Mouse (Mus musculus): ENCODE data around the gene Dhcr7.

The Dhcr7 gene

DNA sequence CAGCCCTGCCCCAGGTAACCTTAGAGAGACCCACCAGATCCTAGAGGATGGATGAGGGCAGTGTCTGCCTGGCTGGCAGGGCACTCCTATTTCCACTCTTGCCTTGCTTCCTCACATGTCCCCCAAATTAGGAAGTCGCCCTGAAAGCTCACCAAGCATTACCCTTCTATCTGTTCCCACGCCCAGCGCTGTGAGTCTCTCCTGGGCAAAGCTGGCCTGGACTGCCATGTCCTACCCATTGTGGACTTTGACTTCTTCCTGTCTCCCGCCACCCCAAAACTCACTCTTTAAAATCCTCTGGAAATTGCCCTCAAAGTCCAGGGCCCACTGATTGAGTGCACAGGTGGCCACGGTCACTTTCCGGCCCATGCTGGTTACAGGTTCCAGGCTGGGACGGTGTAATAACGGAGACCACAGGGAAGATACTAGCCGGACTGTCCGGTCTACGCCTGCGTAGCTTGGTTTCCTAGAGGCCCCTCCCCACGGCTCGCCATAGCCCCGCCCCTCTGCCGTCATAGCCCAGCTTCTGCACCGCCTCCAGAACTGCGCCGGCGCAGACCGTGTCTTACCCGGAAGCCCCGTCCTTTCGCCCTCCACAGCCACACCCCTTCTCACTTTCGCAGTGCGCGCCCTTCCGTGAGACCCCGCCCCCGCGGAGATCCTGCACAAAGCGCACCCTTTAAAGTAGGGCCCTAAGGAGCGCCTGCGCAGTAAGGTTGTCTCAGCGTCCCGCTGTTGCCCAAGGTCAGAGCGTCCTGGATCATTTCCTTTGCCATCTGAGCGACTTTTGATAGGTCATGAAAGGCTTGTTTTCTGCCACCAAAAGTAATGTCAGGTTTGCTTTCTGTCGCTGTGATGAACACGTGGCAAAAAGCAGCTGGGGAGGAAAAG lies at the start of gene Dhcr7, which contains the start of gene Nadsyn1:
TSS of gene Dhcr7 (plus strand) at position 771 of the 891 bp plus-strand sequence.
TSS of gene Nadsyn1 (minus strand) at position 475 of the 891 bp plus-strand sequence.
- H3K9me3 ChIP-seq (ENCODE audit: low read length), result no peaks in the 10 kb centered on the region
- H3K36me3 ChIP-seq (ENCODE audit: insufficient read depth, low read length), result peaks cover 12% of the 10 kb centered on the region
- H3K4me3 ChIP-seq (replicated peaks; ENCODE audit: low read length), result peak within 1 kb of the TSS; percentile 88
- H3K4me1 ChIP-seq (replicated peaks; ENCODE audit: low read depth, low read length), result peaks cover 24% of the 10 kb centered on the region
- H3K27me3 ChIP-seq (ENCODE audit: insufficient read depth, low read length), result no peaks in the 10 kb centered on the region
- TF ChIP-seq NANOG (IDR thresholded peaks at IDR 0.05; ENCODE audit: borderline replicate concordance, low read length) (no peak), POU5F1 (IDR thresholded peaks at IDR 0.05; ENCODE audit: borderline replicate concordance, low read length) (no peak), CTCF (conservative IDR thresholded peaks at IDR 0.05; ENCODE audit: low read length) (no peak)

DNA sequence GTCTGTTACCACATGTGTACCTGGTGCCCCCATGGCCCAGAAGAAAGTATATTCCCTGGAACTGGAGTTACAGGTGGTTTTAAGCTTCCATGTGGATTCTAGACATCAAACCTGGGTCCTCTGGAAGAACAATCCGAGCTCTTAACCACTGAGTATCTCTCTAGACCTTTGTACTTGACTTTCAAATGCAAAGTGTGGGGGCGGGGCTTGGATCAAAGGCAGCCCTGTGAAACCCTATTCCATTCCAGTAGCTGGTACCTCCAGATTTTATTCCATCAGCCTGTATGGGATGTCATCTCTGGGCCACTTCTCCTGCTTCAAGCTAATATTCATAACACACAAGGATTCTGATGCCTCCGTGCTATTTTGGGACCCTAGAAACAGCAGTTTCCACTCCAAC lies 46.8 kb upstream of the Dhcr7 start:
- no peak overlapping the region for H3K4me3 ChIP-seq (replicated peaks; ENCODE audit: low read length)
- no peaks in the 10 kb centered on the region for H3K36me3 ChIP-seq (ENCODE audit: insufficient read depth, low read length)
- H3K4me1 ChIP-seq (replicated peaks; ENCODE audit: low read depth, low read length), result peaks cover 17% of the 10 kb centered on the region
- no peak for TF ChIP-seq CTCF (conservative IDR thresholded peaks at IDR 0.05; ENCODE audit: low read length)
- TF ChIP-seq POU5F1 (IDR thresholded peaks at IDR 0.05; ENCODE audit: borderline replicate concordance, low read length), result no peak
- TF ChIP-seq NANOG (IDR thresholded peaks at IDR 0.05; ENCODE audit: borderline replicate concordance, low read length), result no peak; the same call in 1 of the 2 replicates
- peaks cover 4% of the 10 kb centered on the region; the same call in 1 of the 2 replicates for H3K9me3 ChIP-seq (ENCODE audit: low read length)
- H3K27me3 ChIP-seq (ENCODE audit: insufficient read depth, low read length), result peaks cover 48% of the 10 kb centered on the region

DNA sequence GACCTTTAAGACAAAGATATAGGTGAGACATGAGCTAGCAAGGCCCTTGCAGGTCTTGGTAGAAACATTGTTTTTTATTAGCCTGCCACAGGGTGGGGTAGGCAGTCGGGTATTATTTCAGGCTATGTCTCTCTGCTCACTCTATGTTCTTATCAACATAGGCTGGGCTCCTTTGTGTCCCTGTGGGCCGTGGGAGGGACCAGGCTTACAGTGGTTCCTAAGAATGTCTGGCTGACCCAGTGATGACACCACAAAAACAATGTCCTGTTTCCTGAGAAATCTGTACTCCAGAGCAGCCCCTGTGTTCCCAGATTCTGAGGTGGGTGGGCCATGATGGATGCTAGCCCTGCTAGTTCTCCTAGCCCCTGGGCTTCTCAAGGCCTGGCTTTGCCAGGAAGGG lies 45.6 kb upstream of the Dhcr7 start:
- H3K9me3 ChIP-seq (ENCODE audit: low read length), result peaks cover under 1% of the 10 kb centered on the region; the same call in 1 of the 2 replicates
- TF ChIP-seq POU5F1 (IDR thresholded peaks at IDR 0.05; ENCODE audit: borderline replicate concordance, low read length) (no peak), CTCF (conservative IDR thresholded peaks at IDR 0.05; ENCODE audit: low read length) (no peak)
- H3K36me3 ChIP-seq (ENCODE audit: insufficient read depth, low read length), result no peaks in the 10 kb centered on the region
- no peak overlapping the region for H3K4me3 ChIP-seq (replicated peaks; ENCODE audit: low read length)
- H3K27me3 ChIP-seq (ENCODE audit: insufficient read depth, low read length), result peaks cover 60% of the 10 kb centered on the region
- H3K4me1 ChIP-seq (replicated peaks; ENCODE audit: low read depth, low read length), result peaks cover 21% of the 10 kb centered on the region

DNA sequence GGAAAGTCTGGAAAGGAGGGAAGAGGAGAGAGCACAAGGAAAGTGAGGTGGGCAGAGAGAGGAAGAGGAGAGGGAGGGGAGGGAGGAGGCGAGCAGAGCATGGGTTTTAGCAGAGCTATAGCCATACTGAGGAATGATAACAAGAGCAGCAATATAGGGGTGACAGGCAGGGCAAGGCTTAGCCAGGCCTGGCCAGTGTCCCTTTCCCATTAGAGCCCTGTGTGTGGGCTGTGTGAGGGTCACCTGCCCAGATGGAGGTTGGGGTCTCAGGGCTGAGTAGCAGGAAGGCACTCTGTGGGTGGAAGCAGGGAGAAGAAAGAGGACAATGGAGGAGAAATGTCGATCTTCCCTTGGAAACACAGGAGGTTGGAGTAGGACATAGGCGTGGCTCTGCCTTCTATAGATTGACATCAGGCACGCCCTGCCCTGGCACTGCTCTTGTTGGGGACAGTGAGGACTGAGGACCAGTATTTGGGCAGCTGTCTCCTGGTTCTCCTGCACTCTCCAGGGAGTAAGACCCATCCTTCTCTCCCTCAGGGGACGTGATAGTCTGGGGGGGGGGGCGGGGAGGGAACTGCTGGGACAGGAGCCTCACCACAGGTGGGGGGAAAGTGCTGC lies 39.5 kb upstream of the Dhcr7 start:
- TF ChIP-seq NANOG (IDR thresholded peaks at IDR 0.05; ENCODE audit: borderline replicate concordance, low read length) (no peak), POU5F1 (IDR thresholded peaks at IDR 0.05; ENCODE audit: borderline replicate concordance, low read length) (no peak), CTCF (conservative IDR thresholded peaks at IDR 0.05; ENCODE audit: low read length) (no peak)
- H3K4me3 ChIP-seq (replicated peaks; ENCODE audit: low read length), result peak overlapping the region; percentile 71
- H3K9me3 ChIP-seq (ENCODE audit: low read length), result no peaks in the 10 kb centered on the region
- peaks cover 38% of the 10 kb centered on the region for H3K4me1 ChIP-seq (replicated peaks; ENCODE audit: low read depth, low read length)
- H3K36me3 ChIP-seq (ENCODE audit: insufficient read depth, low read length), result no peaks in the 10 kb centered on the region
- peaks cover 74% of the 10 kb centered on the region for H3K27me3 ChIP-seq (ENCODE audit: insufficient read depth, low read length)

DNA sequence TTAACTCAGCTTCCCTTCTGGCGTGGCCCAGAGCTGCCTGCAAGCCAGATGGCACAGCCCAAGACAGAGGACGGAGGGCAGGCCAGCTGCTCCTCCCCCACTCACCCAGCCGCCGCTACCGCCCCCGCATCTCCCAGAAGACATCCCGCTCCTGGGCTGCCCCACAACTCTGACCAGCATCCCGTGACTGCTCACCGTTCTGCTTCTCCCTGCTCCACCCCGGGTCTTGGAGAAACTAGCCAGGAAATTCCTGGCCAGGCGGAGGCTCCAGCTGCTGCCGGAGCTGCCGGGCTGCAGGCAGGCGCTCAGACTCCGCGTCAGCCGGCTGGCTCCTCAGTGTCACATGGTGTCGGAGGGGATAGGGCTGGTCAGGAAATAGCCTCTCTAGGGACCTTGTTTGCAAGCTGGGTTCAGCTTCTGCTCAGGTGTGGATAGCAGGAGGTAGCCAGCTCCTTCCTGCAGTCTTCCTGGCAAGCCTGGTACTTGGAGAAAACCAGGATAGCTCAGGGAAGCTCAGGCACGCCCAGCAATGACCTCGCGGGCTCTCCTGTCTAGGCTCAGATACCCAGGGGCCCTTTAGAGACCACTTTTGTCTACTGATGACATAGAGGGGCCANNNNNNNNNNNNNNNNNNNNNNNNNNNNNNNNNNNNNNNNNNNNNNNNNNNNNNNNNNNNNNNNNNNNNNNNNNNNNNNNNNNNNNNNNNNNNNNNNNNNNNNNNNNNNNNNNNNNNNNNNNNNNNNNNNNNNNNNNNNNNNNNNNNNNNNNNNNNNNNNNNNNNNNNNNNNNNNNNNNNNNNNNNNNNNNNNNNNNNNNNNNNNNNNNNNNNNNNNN lies 38.7 kb upstream of the Dhcr7 start, which contains the start of gene Mrgpre:
TSS of gene Mrgpre (minus strand) at position 505 of the 834 bp plus-strand sequence.
- Histone ChIP-seq H3K4me3 (replicated peaks; ENCODE audit: low read length) (peak within 1 kb of the TSS; percentile 71), H3K27me3 (ENCODE audit: insufficient read depth, low read length) (peaks cover 73% of the 10 kb centered on the region), H3K36me3 (ENCODE audit: insufficient read depth, low read length) (no peaks in the 10 kb centered on the region), H3K9me3 (ENCODE audit: low read length) (no peaks in the 10 kb centered on the region), H3K4me1 (replicated peaks; ENCODE audit: low read depth, low read length) (peaks cover 38% of the 10 kb centered on the region)
- TF ChIP-seq POU5F1 (IDR thresholded peaks at IDR 0.05; ENCODE audit: borderline replicate concordance, low read length) (no peak), CTCF (conservative IDR thresholded peaks at IDR 0.05; ENCODE audit: low read length) (no peak), NANOG (IDR thresholded peaks at IDR 0.05; ENCODE audit: borderline replicate concordance, low read length) (no peak)

DNA sequence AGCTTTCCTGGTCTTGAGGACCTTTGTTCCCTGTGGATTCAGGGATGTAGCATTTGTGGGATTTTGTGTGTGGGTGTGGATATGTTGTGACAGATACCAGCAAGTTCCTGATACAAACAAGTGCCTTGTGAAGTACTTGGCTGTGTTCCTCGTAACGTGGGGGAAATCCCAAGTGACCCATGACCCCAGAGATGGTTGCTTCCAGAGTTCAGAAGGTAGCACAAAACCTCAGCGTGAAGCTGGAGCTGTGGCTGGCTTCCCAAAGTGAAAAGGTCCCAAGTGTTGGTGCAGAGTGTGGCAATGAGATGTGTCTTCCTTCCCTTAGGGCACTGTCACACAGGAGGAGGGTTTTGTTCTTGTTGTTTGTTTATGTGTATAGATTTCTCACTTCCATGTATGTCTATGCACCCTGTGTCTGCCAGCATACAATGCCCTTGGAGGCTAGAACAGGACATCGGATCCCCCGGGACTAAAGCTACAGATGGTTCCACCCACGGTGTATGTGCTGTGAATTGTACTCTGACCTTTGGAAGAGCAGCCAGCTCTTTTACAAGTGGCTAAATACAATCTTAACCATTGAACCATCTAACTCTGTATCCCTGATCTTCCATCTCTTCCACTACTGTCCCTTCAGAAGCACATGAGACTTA lies 30.5 kb upstream of the Dhcr7 start:
- Histone ChIP-seq H3K27me3 (ENCODE audit: insufficient read depth, low read length) (peaks cover 18% of the 10 kb centered on the region), H3K4me3 (replicated peaks; ENCODE audit: low read length) (no peak overlapping the region), H3K36me3 (ENCODE audit: insufficient read depth, low read length) (peaks cover 21% of the 10 kb centered on the region), H3K4me1 (replicated peaks; ENCODE audit: low read depth, low read length) (no peaks in the 10 kb centered on the region), H3K9me3 (ENCODE audit: low read length) (peaks cover 7% of the 10 kb centered on the region)
- no peak for TF ChIP-seq NANOG (IDR thresholded peaks at IDR 0.05; ENCODE audit: borderline replicate concordance, low read length)
- TF ChIP-seq CTCF (conservative IDR thresholded peaks at IDR 0.05; ENCODE audit: low read length), result no peak
- TF ChIP-seq POU5F1 (IDR thresholded peaks at IDR 0.05; ENCODE audit: borderline replicate concordance, low read length), result no peak

DNA sequence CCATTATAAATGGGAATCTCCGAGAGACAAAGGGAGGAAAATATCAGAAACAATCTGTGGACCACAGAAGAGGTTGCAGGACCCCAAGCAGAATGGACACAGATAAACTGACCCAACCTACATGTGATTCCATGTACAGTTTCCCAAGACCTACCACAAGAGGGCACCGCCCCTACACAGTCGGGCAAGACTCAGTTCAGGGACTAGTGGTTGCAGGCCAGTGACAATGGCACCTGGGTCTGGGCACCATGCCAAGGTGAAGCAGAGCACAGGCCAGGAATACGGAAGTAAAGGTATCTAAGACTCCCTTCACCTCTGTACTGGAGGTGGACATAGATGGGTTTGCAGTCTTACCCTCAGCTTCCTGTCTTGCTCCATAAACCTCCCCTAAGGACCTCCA lies 29.8 kb upstream of the Dhcr7 start:
- Histone ChIP-seq H3K9me3 (ENCODE audit: low read length) (peaks cover 7% of the 10 kb centered on the region), H3K4me3 (replicated peaks; ENCODE audit: low read length) (no peak overlapping the region), H3K36me3 (ENCODE audit: insufficient read depth, low read length) (peaks cover 27% of the 10 kb centered on the region), H3K4me1 (replicated peaks; ENCODE audit: low read depth, low read length) (no peaks in the 10 kb centered on the region), H3K27me3 (ENCODE audit: insufficient read depth, low read length) (peaks cover 16% of the 10 kb centered on the region)
- TF ChIP-seq POU5F1 (IDR thresholded peaks at IDR 0.05; ENCODE audit: borderline replicate concordance, low read length) (no peak), NANOG (IDR thresholded peaks at IDR 0.05; ENCODE audit: borderline replicate concordance, low read length) (no peak), CTCF (conservative IDR thresholded peaks at IDR 0.05; ENCODE audit: low read length) (peak; percentile 46)
